Mouse (Mus musculus): Measurements from ENCODE around the gene Gm10135.

DNA sequence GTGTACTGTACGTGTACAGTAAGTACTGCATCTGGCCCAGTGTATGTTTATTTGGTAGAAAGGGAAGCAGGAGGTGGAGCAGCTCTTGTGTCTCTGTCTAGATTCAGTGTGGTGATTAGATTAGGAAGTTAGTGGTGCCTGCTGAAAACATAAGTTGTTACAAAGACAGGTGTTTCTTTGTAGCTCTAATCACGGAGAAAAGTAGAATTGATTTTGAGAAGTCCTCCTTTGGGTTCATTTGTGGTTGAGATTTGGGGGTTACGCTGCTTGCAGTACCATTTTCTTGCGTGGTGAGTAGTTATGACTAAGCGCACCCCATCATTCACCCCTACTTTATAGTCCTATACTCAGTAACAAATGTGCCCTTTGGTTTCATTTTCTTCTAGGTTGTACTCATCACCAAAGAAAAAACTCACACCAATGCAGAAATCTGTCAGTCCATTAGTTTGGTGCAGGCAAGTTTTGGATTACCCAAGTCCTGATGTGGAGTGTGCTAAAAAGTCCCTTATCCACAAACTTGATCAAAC is 33.5 kb downstream of the Gm10135 start:
- TF ChIP-seq CTCF (IDR thresholded peaks at IDR 0.05; ENCODE audit: low read depth, low read length) (no peak), POLR2A (IDR thresholded peaks at IDR 0.05; ENCODE audit: insufficient read depth, low read length) (no peak), EP300 (IDR thresholded peaks at IDR 0.05; ENCODE audit: insufficient read depth, low read depth, low read length) (no peak)

Measured in ES-Bruce4 (cell line).